Mouse (Mus musculus): ENCODE data around the gene Ptpdc1.

Ptpdc1 gene

GRCm38 (mm10) chr13:48582688-48583379, 42.6 kb downstream of the Ptpdc1 start:
- DNase-seq: peak; percentile 33

DNA sequence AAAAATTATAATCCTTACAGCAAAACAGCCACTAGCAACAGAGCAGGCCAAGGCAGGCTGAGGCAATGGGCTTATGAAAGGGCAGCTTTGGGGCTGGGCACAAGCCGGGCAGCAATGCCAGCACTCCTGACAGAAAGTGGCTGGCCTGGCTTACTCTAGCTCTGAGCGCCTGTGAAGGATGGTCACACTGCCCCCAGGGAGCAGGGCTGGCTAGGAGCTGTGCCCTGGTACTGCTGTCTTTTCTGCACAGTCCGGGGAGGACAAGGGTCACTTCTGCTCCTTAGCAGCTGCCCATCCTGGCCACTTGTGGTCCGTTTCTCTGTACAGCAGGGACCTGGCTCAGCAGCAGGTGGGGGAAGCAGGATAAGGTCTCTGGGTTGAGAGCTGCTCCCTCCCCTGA, 46.8 kb downstream of the Ptpdc1 start:
- DNase-seq: peak; percentile 87

DNA sequence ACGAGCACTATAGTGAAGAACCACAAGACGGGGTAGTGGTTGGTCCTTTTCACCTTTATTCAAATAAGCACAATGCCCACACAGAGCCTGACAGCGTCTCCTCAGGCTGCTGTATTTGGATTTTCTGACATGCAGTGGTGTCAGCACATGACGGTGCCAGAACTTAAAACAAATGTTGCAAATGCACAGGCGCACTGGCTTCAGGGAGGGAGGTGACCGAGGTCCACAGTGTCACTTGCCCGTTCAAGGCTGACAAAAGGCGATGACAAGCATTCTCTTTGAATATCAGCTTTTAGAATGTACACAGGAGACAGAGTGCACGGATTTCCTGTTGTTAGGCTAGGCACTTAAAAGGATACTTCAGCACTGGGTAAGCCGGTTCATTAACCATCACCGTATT, 47.6 kb downstream of the Ptpdc1 start:
- peak; percentile 83 for DNase-seq

DNA sequence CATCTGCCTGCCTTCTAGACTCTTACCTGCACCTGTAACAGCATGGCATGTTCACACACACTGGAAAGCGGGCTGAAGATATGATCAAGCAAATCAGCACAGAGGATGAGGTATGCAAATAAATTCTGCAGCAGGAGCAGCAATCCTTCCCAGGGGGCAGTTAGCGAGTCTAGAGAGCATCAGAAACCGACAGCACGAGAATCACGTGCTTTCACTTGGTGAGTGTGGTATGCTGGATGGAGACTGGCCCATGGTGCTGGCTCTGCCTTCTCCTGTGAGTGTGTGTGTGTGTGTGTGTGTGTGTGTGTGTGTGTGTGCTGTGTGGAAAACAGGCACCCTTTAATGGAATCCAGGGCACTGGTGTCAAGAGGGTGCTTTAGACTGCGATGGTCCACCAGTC, 48.5 kb downstream of the Ptpdc1 start:
- peak; percentile 35 for DNase-seq

DNA sequence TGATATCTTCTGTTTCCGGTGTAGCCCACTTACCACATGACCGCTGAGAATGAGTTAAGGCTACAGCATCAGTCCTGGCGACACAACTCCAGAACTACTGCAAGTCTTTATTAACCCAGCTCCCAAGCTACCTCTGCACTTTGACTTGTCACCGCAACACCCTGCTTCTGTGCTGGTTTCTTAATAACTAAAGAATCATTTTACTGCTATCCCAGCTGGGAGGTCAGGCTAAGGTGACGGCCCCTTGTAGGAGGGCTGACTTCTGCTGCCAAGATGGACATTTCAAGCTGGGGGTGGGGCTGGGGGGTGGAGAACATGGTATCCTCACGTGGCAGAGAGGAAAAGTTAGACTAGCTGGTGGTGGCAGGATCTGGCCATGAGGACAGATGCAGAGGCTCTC, 50.7 kb downstream of the Ptpdc1 start:
- DNase-seq: peak; percentile 80

DNA sequence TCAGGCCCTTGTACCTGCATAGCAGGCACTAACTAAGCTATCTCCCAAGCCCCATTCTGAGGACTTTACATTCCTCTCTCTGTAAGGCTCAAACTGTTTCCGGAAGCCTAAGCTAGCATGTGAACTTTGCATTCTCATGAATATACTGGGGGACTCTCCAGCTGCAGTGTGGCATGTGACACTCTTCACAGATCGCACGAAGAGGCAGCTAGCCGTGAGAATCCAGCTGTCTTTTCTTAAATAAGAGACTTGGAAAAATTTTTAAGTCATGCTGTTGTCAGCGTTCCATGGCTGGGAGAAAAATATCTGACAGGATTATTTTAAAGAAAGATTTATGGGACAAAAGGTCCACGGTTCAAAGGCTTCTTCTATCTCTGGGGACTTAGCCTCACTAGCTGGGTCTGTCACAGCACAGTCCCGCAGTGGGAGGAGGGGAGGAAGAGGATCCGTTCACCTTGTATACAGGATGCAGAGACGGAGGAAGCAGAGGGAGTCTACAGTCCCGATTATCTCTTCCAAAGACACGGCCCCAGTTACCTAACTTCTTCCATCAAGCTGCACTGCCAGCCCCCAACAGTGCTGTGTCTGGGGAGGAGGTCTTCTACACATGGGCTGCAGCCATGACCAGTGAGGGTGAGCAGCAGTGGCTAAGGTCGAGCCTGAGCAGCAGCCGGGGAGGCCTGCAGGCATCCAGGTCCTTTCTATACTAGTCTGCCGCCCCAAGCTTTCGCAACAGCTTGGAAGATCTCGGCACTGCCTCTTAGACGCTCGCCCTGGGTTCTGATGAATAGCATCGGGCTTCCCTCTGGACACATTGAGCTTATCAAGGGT, 51.7 kb downstream of the Ptpdc1 start:
- peak; percentile 94 for DNase-seq

- peak; percentile 94 for DNase-seq
These were observed 53.3 kb downstream of the Ptpdc1 start for GRCm38 (mm10) chr13:48572127-48572526.

DNA sequence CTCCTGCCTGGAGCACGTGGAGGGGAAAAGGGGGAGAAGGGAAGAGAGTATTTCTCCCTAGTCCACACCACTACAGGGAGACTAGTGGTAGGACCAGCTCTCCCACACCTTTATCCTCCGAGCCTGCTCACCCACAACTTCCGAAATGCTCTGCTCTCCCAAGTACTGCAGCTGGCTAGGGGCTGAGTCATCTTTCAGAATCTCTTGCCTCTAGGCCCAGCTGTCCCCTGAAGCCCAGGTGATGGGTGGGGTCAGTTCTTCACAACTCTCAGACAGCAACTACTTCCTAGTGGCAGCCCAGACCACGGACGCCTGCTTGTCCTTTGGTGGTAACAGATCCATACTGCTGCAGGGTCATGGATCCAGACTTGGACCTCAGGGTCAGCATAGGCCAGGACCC, 54.2 kb downstream of the Ptpdc1 start:
- DNase-seq: peak; percentile 91

DNA sequence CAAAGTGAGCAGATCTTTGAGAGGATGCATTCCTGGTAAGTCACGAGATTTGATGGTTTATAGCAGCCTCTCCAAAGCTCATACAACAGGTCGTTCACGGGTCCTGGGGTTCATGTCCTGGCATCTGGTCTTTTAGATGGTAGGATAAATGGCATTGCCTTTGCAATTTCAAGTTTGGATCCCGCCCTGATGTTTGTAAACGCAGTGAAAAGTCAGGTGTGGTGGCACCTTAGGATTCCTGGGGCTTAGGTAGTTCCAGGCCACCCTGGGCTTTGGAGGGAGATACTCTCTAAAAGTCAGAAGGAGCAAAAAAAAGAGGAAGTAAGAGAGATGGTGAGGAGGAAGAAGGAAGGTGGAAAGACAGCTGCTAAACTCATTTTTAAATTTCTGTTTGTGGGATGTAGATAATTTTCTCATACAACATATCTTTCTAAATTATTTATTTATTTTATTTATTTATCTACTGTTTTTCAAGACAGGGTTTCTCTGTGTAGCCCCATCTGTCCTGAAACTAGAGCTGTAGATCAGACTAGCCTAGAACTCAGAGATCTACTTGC, 55.8 kb downstream of the Ptpdc1 start:
- DNase-seq: peak; percentile 68

- peak; percentile 79 for DNase-seq
These were observed 57.8 kb downstream of the Ptpdc1 start for GRCm38 (mm10) chr13:48567646-48568045.

- DNase-seq: peak; percentile 99
These were observed 59.1 kb downstream of the Ptpdc1 start for GRCm38 (mm10) chr13:48566116-48566935.

DNA sequence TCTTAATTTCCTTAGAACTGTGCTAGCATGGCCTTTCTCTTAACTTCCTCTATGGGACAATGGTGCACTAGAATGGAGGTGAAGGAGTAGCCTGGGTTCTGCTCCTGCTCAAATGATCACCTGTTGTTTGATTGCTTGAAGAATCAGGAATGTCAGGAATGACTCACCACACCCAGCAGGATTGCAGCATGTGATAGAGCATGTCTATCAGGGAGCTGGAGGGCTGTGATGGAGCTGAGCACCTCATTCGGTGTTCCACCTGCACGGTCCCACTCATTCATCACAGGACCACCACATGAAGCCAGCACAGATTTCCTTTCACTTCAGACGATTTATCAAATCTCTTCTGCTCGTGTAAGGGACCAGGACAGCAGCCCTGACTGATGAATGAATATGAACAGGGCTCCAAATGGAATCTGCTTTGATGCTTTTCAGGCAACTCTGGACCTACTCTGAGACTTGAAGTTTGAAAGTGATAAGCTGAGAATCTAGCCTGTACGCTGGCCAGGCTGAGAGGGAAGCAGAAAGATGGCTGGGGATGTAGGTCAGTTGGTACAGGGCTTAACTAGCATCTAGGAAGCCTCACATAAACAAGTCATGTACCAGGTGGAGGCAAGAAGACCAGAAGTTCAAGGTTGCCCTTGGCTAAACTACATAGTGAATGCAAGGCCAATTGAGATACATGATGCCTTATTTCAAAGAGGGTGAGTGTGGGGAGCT, 60.4 kb downstream of the Ptpdc1 start:
- peak; percentile 80 for DNase-seq

GRCm38 (mm10) chr13:48562336-48562735, 63.1 kb downstream of the Ptpdc1 start:
- DNase-seq: peak; percentile 96

GRCm38 (mm10) chr13:48561481-48561880, 64.0 kb downstream of the Ptpdc1 start:
- DNase-seq: peak; percentile 81

- DNase-seq: peak; percentile 56
These were observed 69.5 kb downstream of the Ptpdc1 start for GRCm38 (mm10) chr13:48555976-48556375.

DNA sequence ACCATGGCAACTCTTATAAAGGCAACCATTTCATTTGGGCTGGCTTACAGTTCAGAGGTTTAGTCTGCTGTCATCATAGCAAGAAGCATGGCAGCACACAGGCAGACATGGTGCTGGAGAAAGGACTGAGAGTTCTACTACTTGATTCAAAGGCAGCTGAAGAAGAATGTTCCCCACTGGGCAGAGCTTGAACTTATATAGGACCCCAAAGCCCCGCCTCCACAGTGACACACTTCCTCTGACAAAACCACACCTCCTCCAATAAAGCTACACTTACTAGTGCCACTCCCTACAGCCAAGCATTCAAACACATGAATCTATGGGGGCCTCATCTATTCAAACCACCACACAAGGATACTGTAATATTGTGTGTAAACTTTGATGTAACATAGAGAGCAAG, 70.9 kb downstream of the Ptpdc1 start:
- peak; percentile 63 for DNase-seq

DNA sequence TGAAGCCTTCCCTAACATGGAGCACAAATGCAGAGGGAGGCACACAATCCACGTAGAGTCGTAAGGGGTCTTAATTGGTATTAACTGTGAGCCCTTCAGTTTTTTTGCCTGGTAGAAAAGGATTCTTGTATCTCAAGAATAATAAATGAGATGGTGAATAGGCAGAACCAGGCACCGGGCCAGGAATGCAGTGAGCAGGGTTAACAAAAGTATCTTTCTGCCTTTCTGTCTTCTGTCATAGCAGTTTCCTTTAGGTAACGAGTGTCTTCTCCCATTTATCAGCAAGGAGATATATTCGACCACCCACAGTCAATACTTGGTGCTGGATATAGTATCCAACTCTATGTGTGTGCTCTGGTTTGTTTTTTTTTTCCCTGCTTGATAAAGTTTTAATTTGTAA, 72.0 kb downstream of the Ptpdc1 start:
- DNase-seq: no peak

DNA sequence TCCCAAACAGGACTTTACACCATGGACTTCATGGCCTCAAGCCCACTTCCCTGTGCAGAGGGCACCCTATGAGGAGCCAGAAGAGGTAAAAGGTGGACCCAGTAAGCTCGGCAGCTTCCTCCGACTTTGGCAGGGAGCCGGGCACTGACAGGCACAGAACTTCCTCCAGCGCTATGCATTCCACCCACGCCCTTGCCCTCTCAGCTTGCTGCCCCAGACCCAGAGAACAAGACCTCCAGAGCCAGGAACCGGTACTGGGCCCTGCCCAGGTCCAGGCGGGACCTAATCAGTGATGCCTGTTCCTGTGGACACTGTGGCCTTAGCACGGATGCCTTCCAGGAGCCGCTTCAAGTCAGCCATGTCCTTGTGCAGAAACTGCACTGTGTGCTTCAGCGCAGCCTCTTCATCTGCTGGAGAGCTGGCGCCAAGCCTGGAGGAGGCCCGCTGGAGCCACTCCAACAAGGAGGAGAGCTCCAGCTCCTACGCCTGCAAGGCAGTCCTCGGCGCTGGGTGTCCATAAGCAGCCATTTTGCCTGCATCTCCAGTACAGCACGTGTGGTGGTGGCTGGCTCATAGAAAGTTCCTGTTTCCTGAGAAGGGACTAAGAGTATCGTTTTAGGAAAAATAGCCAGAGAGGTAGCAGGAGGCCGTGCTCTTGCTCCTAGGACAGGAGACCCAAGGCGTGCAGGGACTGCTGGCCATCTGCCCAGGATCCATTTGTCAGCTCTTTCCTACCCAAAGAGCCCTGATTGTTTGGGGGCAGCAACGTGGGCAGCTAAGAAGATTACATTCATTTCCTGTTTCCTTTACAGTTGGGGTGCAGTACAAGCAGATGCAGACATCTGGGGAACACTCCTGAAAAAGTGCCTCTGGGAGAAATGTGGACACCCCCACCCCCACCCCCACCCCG, 73.0 kb downstream of the Ptpdc1 start:
- DNase-seq: peak; percentile 99

DNA sequence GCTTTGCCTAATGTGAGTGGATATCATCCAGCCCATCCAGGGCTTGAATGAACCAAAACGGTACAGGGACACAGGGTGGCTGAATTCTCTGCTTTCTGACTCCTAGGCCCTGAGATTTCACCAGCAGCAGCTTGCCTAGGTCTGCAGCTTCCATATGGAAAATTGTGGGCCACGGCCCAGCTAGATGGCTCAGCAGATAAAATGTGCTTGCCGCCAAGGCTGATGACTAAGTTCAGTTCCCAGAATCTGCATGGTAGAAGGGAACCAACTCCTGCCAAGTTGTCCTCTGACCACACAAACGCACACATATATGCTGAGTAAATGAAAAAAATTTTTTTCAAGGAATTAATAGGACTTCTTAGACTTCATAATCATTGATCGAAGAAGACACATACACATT, 77.2 kb downstream of the Ptpdc1 start:
- peak; percentile 90 for DNase-seq

- peak; percentile 89 for DNase-seq
These were observed 77.8 kb downstream of the Ptpdc1 start for GRCm38 (mm10) chr13:48547623-48548022.

DNA sequence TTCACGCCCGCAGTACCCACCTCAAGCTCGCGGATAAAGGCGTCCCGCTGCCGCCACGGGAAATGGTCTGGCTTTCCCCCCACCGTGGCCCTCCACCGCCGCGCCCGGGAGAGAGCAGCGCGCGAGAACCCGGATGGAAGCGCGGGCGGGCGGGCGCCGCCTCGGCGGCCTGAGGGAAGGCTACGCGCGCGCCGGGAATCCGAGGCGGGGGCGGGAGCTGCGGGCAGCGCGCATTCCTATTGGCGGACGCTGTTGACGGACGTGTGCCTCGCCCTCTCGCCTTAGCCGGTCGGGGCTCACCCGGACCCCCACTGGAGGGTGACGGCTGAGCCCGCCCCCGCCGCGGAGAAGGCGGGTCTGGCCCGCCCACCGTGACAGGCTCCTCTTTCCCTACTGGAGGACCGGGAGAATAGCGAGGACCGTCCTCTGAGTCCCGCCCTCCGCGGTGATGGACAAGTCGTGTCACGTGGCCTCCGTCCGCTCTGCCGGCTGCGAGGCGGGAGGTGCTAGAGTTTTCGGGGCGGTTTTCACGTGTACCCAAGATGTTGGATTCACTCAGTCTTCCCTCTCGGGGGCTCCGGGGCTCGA, 79.0 kb downstream of the Ptpdc1 start:
- DNase-seq: peak; percentile 100
